Mouse (Mus musculus) heart, postnatal 14 days (tissue): ENCODE measurements around the gene Crybg1. TPM values are rescaled to one million over a fixed set of nuclear protein-coding genes. Genes with fewer than 3 reads are reported as not detected.

ENCODE experiments used
- DNase-seq, 2 experiments: peaks; one replicate each; pipeline ENCODE4 v3.0.0; 2021 to 2022
- intact Hi-C: fragments of 180-260 bp; cut with DNase I; formaldehyde crosslinking; loops from one replicate; pipeline ENCODE4 v1.15.1; 2025
- total RNA-seq, 2 experiments: library from RNA; stranded (reverse); gene quantifications; 2 replicates each; pipeline ENCODE4 v1.2.3; 2021

Crybg1 gene
- total RNA-seq, 2 experiments from 2014 or later: 2.1 to 3.0 TPM

DNA sequence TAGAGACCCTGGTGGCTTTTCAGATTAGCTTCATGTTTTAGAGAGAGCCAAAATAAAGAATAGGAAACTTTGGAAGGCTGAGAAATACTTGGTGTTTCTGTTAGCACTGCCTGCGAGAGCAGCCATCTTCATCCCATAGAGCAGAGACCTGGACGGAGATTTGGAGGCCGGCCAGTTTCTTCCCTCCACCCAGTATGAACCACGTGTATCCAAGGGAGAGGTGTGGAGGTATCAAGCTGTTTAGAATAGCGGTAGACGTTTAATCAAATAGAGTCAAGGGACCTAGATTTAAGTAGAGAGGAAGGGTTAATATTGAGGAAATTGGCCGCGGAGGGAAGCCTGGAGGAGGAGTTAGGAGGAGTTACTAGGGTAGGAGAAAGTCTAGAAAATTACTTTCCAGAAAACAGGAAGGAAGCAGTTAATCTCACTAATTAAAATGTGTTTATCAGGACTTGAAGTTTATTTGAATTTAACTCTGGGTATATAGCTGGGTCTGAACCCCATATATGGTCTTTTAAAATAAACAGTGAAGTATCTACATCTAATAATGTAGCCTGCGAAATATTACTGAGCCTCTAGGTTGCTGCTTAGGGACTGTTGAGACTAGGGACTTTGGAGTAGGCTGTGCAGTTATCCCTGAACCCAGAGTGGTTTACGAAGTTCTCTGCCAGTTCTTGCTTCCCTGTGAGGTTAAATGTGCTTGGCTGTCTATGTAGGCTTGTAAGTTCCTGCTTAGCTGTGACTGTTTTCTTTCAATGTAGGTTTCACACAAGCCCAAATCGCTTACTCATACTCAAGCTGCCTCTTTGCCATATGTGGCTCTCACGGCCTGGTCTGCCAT is 238.4 kb downstream of the Crybg1 start:
- no peak for DNase-seq
- intact Hi-C loops: no loop called here

GRCm38 (mm10) chr10:43904569-43904968 is 244.1 kb downstream of the Crybg1 start:
- intact Hi-C loops: no loop called here
- no peak for DNase-seq

- intact Hi-C loops: no loop called here
- peak; percentile 93 to 95 for DNase-seq
Measured at GRCm38 (mm10) chr10:43901578-43902194, 247.0 kb downstream of the Crybg1 start, which contains the start of the genes Qrsl1 and Rtn4ip1. TSS of gene Qrsl1 (minus strand) at chr10:43901745. TSS of gene Rtn4ip1 (plus strand) at chr10:43901807.

DNA sequence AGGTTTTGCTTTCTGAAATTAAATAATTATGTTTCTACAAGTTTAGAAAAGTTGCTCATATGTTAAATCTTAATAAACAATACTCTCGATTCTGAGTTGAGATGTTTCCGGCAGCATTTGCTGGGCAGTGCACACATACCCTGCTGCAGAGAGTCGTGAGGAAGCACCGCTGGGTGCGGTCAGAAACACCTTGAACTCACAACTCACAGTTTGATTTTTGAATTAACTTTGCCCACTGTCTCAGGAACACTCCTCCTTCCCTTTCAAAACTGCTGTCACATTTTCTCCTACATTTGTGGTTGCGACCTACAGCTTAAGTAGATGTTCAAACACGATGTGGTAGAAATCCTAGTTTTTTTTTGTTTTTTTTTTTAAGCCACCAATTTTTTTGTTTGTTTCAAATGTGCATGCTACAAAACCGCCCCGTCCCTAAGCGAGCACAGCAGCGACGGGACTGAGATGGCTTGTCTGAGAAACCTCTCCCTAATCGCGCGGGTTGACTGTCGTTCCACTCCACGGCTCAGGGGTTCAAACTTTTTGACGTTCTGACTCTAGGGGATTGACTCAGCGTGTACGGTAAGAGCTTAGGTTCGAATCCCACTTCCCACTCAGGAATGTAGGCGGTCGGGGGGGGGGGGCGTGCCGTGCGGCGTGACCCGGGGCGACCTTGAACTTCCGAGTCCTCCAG is 247.6 kb downstream of the Crybg1 start:
- DNase-seq: no peak
- intact Hi-C loops: no loop called here

Other genes starting within 250 kb of the Crybg1 start
- 10 to 100 TPM; 28.0 to 31.5 TPM for gene Qrsl1, start 247.1 kb downstream of the Crybg1 start, total RNA-seq
- 10 to 100 TPM; 49.5 to 50.5 TPM for gene Rtn4ip1, start 247.0 kb downstream of the Crybg1 start, total RNA-seq
- gene Atg5, start 119.5 kb upstream of the Crybg1 start, total RNA-seq: 10 to 100 TPM; 14.4 TPM